Mouse (Mus musculus) lung, postnatal 0 days (tissue): ENCODE measurements around the gene Hsd17b2. TPM values are rescaled to one million over a fixed set of nuclear protein-coding genes. Genes with fewer than 3 reads are reported as not detected.

Experiments used
- ATAC-seq: fragments of 200-750 bp; cut with Nextera tagmentation; 2 replicates; pipeline ENCODE4 v1.8.0; 2017; ENCODE audit warnings: moderate library complexity
- DNase-seq: peaks from one replicate; pipeline ENCODE4 v3.0.0-alpha.2; 2016; ENCODE audit warnings: low spot score
- H3K27ac ChIP-seq: fragments of 300-500 bp; sonication (generic); 2 replicates; pipeline ENCODE4 v1.5.1; 2014; ENCODE audit warnings: antibody characterized with exemption, mild to moderate bottlenecking, low read length, mixed read lengths
- H3K27me3 ChIP-seq: fragments of 300-500 bp; sonication (generic); replicated peaks from 2 replicates; pipeline ENCODE4 v1.6.1; 2014; ENCODE audit warnings: low read length, mixed read lengths; ENCODE audit not compliant: insufficient read depth
- H3K36me3 ChIP-seq: fragments of 300-500 bp; sonication (generic); 2 replicates; pipeline ENCODE4 v1.6.1; 2014; ENCODE audit warnings: low read length, mixed read lengths; ENCODE audit not compliant: insufficient read depth
- H3K4me1 ChIP-seq: fragments of 300-500 bp; sonication (generic); 2 replicates; pipeline ENCODE4 v1.6.1; 2014; ENCODE audit warnings: antibody characterized with exemption, low read depth, low read length, mixed read lengths; ENCODE audit not compliant: insufficient read depth
- H3K4me2 ChIP-seq: fragments of 300-500 bp; sonication (generic); replicated peaks from 2 replicates; pipeline ENCODE4 v1.6.1; 2014; ENCODE audit warnings: low read depth, mild to moderate bottlenecking, low read length, moderate library complexity, mixed read lengths
- H3K4me3 ChIP-seq: fragments of 300-500 bp; sonication (generic); 2 replicates; pipeline ENCODE4 v1.5.1; 2014; ENCODE audit warnings: low read depth, low read length
- H3K9ac ChIP-seq: fragments of 300-500 bp; sonication (generic); replicated peaks from 2 replicates; pipeline ENCODE4 v1.6.1; 2014; ENCODE audit warnings: low read depth, mild to moderate bottlenecking
- H3K9me3 ChIP-seq: fragments of 300-500 bp; sonication (generic); 2 replicates; pipeline ENCODE4 v1.6.1; 2016; ENCODE audit warnings: low read length, mixed read lengths
- CTCF ChIP-seq: IDR thresholded peaks from 2 replicates; pipeline ENCODE4 v1.5.1; 2016; ENCODE audit warnings: antibody characterized with exemption, mild to moderate bottlenecking
- EP300 ChIP-seq: IDR thresholded peaks from 2 replicates; pipeline ENCODE4 v1.6.1; 2016; ENCODE audit warnings: antibody characterized with exemption, mild to moderate bottlenecking, control low read depth
- WGBS: fragments of 180-500 bp; shearing (Covaris S2); extraction: QIAGEN DNeasy Blood & Tissue Kit; methylation state at CpG from one replicate; pipeline ENCODE4 v1.1.7; 2014; 5-methylcytosine and 5-hydroxymethylcytosine counted together
- polyA plus RNA-seq: library from polyadenylated mRNA; unstranded; fragments of >200 nt; fragmentation: Nextera tagmentation; extraction: Ambion mirVana; gene quantifications from 2 replicates; pipeline ENCODE4 v1.2.1, GENCODE M21; 2015

Hsd17b2 gene
- polyA plus RNA-seq, 1 experiment from 2014 or later = 0.16 TPM

- 80% methylated on average over 6 of the region's 6 CpGs for WGBS
- no peak overlapping the region for H3K4me2 ChIP-seq
- no peaks in the 10 kb centered on the region for H3K27me3 ChIP-seq
- TF ChIP-seq CTCF = no peak
- no peak for TF ChIP-seq EP300
- no peak overlapping the region for H3K9ac ChIP-seq
- H3K4me1 ChIP-seq = no peaks in the 10 kb centered on the region
- H3K36me3 ChIP-seq = no peaks in the 10 kb centered on the region
- no peak overlapping the region for H3K4me3 ChIP-seq
- ATAC-seq = no peak
- H3K9me3 ChIP-seq = no peaks in the 10 kb centered on the region
- no peak overlapping the region for H3K27ac ChIP-seq
- DNase-seq = no peak
Measured at GRCm38 (mm10) chr8:117762776-117763175, 61.1 kb downstream of the Hsd17b2 start.

DNA sequence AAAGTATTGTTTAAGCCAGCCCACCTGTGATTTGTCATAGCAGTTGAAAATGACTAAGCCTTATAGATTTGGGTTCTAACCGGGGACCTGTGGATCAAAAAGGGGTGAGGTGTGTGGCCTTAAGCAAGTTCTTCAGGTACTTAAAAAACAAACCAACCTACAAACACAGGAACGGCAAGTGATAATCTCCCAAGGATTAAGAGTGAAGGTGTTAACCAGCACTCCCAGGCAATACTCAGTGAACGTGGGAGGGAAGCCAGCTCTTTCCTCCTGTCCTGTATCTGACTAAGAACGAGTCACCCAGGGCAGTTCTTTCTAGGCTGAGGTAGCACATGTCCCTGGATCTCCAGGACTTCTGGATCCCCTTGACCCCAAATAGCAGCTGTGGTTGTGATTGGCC, 62.9 kb downstream of the Hsd17b2 start:
- DNase-seq (no peak), ATAC-seq (no peak)
- TF ChIP-seq CTCF (no peak), EP300 (no peak)
- Histone ChIP-seq H3K9ac (no peak overlapping the region), H3K36me3 (no peaks in the 10 kb centered on the region), H3K9me3 (no peaks in the 10 kb centered on the region), H3K27me3 (no peaks in the 10 kb centered on the region), H3K4me1 (no peaks in the 10 kb centered on the region), H3K27ac (no peak overlapping the region), H3K4me3 (no peak overlapping the region), H3K4me2 (no peak overlapping the region)
- 52% methylated on average over 4 of the region's 4 CpGs for WGBS

DNA sequence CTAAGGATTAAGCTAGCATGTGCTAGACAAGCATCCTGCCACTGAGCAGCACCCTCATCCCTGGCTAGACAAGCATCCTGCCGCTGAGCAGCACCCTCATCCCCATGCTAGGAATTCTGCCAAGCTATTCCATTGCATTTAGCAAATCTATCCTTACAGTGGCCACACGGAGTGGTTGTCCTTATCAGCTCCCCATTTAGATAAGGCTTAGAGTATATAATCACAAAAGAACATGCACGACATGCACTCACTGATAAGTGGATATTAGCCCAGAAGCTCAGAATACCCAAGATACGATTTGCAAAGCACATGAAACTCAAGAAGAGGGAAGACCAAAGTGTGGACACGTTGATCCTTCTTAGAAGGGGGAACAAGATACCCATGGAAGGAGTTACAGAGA, 64.2 kb downstream of the Hsd17b2 start:
- no peak overlapping the region for H3K4me2 ChIP-seq
- no peaks in the 10 kb centered on the region for H3K27me3 ChIP-seq
- H3K4me1 ChIP-seq = no peaks in the 10 kb centered on the region
- H3K9me3 ChIP-seq = no peaks in the 10 kb centered on the region
- H3K27ac ChIP-seq = no peak overlapping the region
- TF ChIP-seq CTCF (no peak), EP300 (no peak)
- no peak overlapping the region for H3K9ac ChIP-seq
- 13% methylated on average over 5 of the region's 5 CpGs for WGBS
- no peak overlapping the region for H3K4me3 ChIP-seq
- H3K36me3 ChIP-seq = no peaks in the 10 kb centered on the region
- ATAC-seq = no peak
- DNase-seq = no peak

GRCm38 (mm10) chr8:117768971-117769370, 67.3 kb downstream of the Hsd17b2 start:
- Histone ChIP-seq H3K27me3 (no peaks in the 10 kb centered on the region), H3K36me3 (no peaks in the 10 kb centered on the region), H3K27ac (no peak overlapping the region), H3K9me3 (no peaks in the 10 kb centered on the region), H3K4me2 (no peak overlapping the region), H3K4me3 (no peak overlapping the region), H3K9ac (no peak overlapping the region), H3K4me1 (no peaks in the 10 kb centered on the region)
- WGBS = 71% methylated on average over 7 of the region's 7 CpGs
- no peak for TF ChIP-seq EP300
- ATAC-seq (no peak), DNase-seq (no peak)

DNA sequence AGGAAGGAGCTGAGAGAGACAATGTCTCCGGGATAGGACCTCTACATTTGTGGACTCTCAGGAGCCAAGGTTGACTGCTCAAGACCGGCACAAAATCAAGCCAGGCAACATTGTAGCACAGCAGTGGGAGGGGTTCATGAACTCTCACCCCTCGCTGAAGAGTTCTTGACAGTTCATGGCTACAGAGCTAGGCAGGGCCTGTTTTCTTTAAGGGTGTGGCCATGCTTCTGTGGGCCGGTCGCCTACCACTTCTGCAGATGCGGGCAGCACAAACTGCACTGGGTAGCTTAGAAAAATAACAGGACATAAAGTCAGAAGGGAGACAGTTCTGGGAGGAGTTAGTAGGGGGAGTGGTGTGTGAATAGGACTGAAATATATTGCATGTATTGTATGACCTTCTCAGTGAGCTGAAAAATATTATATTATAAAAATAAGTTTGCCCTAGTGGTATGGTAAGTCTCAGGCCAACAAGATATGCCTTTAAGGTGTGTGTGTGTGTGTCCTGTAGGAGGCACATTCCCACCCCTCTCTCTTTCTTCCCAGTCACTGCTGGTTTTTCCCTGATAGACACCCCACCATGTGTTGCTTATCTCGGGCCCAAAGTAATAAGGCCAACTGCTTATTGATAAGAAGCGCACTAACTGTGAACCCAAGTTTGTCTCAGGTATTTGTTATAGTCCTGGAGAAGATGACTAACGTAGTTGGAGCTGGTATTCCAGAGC, 69.6 kb downstream of the Hsd17b2 start:
- no peaks in the 10 kb centered on the region for H3K9me3 ChIP-seq
- no peaks in the 10 kb centered on the region for H3K36me3 ChIP-seq
- ATAC-seq = no peak
- H3K4me3 ChIP-seq = no peak overlapping the region
- no peak for TF ChIP-seq CTCF
- TF ChIP-seq EP300 = no peak
- H3K9ac ChIP-seq = no peak overlapping the region
- H3K27ac ChIP-seq = no peak overlapping the region
- H3K4me2 ChIP-seq = no peak overlapping the region
- DNase-seq = no peak
- no peaks in the 10 kb centered on the region for H3K27me3 ChIP-seq
- 59% methylated on average over 9 of the region's 9 CpGs for WGBS
- no peaks in the 10 kb centered on the region for H3K4me1 ChIP-seq

DNA sequence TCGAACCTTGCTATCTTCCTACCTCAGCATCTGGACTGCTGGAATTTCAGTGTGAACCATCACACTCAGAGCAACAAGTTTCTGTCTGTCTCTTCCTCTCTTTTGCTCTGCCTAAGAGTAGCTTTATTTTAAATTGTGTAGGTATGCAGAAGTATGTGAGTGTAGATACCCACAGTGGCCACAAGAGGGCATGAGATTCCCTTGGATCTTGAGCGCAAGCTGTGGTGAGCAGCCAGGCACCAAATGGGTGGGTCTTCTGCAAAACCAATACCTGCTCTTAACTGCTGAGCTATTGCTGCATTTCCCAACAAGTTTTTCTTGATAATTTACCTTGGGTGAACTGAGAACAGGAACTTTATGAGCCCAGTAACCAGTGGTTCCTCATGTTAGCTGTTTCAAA, 70.4 kb downstream of the Hsd17b2 start:
- peak; percentile 44 for DNase-seq
- Histone ChIP-seq H3K9ac (no peak overlapping the region), H3K36me3 (no peaks in the 10 kb centered on the region), H3K27me3 (no peaks in the 10 kb centered on the region), H3K4me2 (no peak overlapping the region), H3K27ac (no peak overlapping the region), H3K9me3 (no peaks in the 10 kb centered on the region), H3K4me1 (no peaks in the 10 kb centered on the region), H3K4me3 (no peak overlapping the region)
- no peak for TF ChIP-seq EP300
- peak; percentile 82 for TF ChIP-seq CTCF
- ATAC-seq = no peak; the same call in 1 of the 2 replicates
- WGBS = 59% methylated on average over 2 of the region's 2 CpGs
